Mouse (Mus musculus): ENCODE data around the gene Rbm34.

DNA sequence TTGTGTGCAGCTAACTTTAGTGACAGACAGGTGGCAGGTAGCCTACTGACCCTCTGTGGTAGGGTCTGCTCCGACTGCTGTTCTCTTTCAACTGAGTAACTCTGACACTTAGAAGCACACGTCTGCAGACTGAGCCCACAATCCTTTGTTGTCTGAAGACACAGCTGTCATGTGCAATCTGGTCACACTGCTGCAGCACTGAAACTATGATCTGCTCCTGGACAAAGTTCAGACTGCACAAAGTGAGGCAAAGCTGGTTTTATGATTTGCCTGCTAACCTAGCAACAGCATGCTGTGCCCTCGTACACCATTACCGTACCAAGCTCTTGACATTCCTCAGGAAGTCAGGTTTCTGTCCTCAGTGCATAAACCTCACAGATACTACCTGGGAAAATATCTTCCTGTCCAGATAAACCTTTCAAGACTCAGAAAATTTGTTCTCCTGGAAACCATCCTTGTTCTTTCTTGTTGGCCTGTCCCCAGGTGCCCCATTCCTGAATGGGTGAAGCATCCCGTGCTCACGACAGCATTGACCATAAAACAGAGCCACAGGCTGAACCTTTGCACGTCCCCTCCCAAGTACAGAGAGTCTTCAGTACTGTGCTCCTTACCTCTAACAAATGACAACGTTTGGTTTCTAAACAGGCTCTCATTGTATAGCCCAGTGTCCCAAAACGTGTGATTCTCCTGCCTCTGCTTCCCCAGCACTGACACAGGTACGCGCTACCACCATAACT lies 18.8 kb downstream of the Rbm34 start:
- TF ChIP-seq CTCF (IDR thresholded peaks at IDR 0.05; ENCODE audit: borderline replicate concordance, extremely low read depth, insufficient read depth, insufficient read length): no peak
- TF ChIP-seq POLR2A (IDR thresholded peaks at IDR 0.05; ENCODE audit: borderline replicate concordance, extremely low read depth, insufficient read depth, insufficient read length, poor library complexity, severe bottlenecking): no peak
